Mouse (Mus musculus): ENCODE measurements at regions not wholly inside any gene's neighbourhood (a gene's known extent, or its start where the extent isn't known, plus 50 kb on each side); places are given as distances from the start of the nearest gene placed in this dataset.

- no peak for DNase-seq (ENCODE audit: low read depth, low spot score)
Observed at GRCm38 (mm10) chr11:45058658-45059057, 441.5 kb downstream of the Ebf1 start.

GRCm38 (mm10) chr11:45066592-45066991, 449.5 kb downstream of the Ebf1 start:
- DNase-seq (ENCODE audit: low read depth, low spot score): no peak

- no peak for DNase-seq (ENCODE audit: low read depth, low spot score)
Observed at GRCm38 (mm10) chr11:45070280-45070679, 453.2 kb downstream of the Ebf1 start.

- no peak for DNase-seq (ENCODE audit: low read depth, low spot score)
Observed at GRCm38 (mm10) chr11:45071195-45071594, 454.1 kb downstream of the Ebf1 start.

- DNase-seq (ENCODE audit: low read depth, low spot score): no peak
Observed at GRCm38 (mm10) chr11:45084506-45085037, 467.5 kb downstream of the Ebf1 start.

- DNase-seq (ENCODE audit: low read depth, low spot score): no peak
Observed at GRCm38 (mm10) chr11:45085145-45085544, 468.0 kb downstream of the Ebf1 start.

GRCm38 (mm10) chr11:45087186-45087915, 470.2 kb downstream of the Ebf1 start:
- no peak for DNase-seq (ENCODE audit: low read depth, low spot score)

GRCm38 (mm10) chr11:45088286-45088685, 471.2 kb downstream of the Ebf1 start:
- DNase-seq (ENCODE audit: low read depth, low spot score): no peak

- no peak for DNase-seq (ENCODE audit: low read depth, low spot score)
Observed at GRCm38 (mm10) chr11:45089561-45089960, 472.4 kb downstream of the Ebf1 start.

- DNase-seq (ENCODE audit: low read depth, low spot score): no peak
Observed at GRCm38 (mm10) chr11:45103498-45104336, 486.6 kb downstream of the Ebf1 start.

GRCm38 (mm10) chr11:45116702-45117101, 499.6 kb downstream of the Ebf1 start:
- DNase-seq (ENCODE audit: low read depth, low spot score): no peak

GRCm38 (mm10) chr11:45123276-45123675, 506.2 kb downstream of the Ebf1 start:
- no peak for DNase-seq (ENCODE audit: low read depth, low spot score)

- DNase-seq (ENCODE audit: low read depth, low spot score): no peak
Observed at GRCm38 (mm10) chr11:45136781-45137180, 519.7 kb downstream of the Ebf1 start.

- no peak for DNase-seq (ENCODE audit: low read depth, low spot score)
Observed at GRCm38 (mm10) chr11:45138351-45138975, 521.3 kb downstream of the Ebf1 start.

- DNase-seq (ENCODE audit: low read depth, low spot score): no peak
Observed at GRCm38 (mm10) chr11:45140490-45140889, 523.4 kb downstream of the Ebf1 start.

GRCm38 (mm10) chr11:45154070-45154469, 537.0 kb downstream of the Ebf1 start:
- DNase-seq (ENCODE audit: low read depth, low spot score): no peak

- no peak for DNase-seq (ENCODE audit: low read depth, low spot score)
Observed at GRCm38 (mm10) chr11:45154497-45154896, 537.4 kb downstream of the Ebf1 start.

GRCm38 (mm10) chr11:45155782-45156181, 538.7 kb downstream of the Ebf1 start:
- DNase-seq (ENCODE audit: low read depth, low spot score): no peak

- no peak for DNase-seq (ENCODE audit: low read depth, low spot score)
Observed at GRCm38 (mm10) chr11:45158282-45158681, 541.2 kb downstream of the Ebf1 start.

GRCm38 (mm10) chr11:45160871-45161270, 543.8 kb downstream of the Ebf1 start:
- no peak for DNase-seq (ENCODE audit: low read depth, low spot score)

GRCm38 (mm10) chr11:45173546-45173945, 556.4 kb downstream of the Ebf1 start:
- DNase-seq (ENCODE audit: low read depth, low spot score): no peak

GRCm38 (mm10) chr11:45174071-45174470, 557.0 kb downstream of the Ebf1 start:
- no peak for DNase-seq (ENCODE audit: low read depth, low spot score)

Measured in WW6 (cell line).